Mouse (Mus musculus) CH12.LX (cell line): ENCODE measurements around the gene Olfr104-ps. TPM values are rescaled to one million over a fixed set of nuclear protein-coding genes. Genes with fewer than 3 reads are reported as not detected.

Experiments
- DNase-seq: peaks from one replicate; pipeline ENCODE4 v3.0.0-alpha.2; 2013; ENCODE audit errors: extremely low read depth
- H3K27ac ChIP-seq: 2 replicates; pipeline ENCODE4 v1.5.1; 2012; ENCODE audit warnings: low read depth, mild to moderate bottlenecking, control low read depth, moderate library complexity; ENCODE audit not compliant: insufficient read depth
- H3K27me3 ChIP-seq: replicated peaks from 2 replicates; pipeline ENCODE3; 2012; ENCODE audit warnings: inconsistent platforms
- H3K36me3 ChIP-seq, 2 experiments: replicated peaks in 1 of 2; 2 replicates each; pipeline versions ENCODE3 to v1.6.1; 2012; ENCODE audit warnings: inconsistent platforms in 1 of 2, low read length in 1 of 2, mild to moderate bottlenecking in 1 of 2, mixed read lengths in 1 of 2, moderate library complexity in 1 of 2; ENCODE audit not compliant: control insufficient read depth in 1 of 2, insufficient read depth in 1 of 2
- H3K4me1 ChIP-seq, 2 experiments: 2 replicates each; pipeline ENCODE4 v1.6.1; 2012; ENCODE audit warnings: inconsistent platforms in 1 of 2, moderate library complexity in 1 of 2; ENCODE audit not compliant: insufficient read depth in 2 of 2, control insufficient read depth in 1 of 2
- H3K4me2 ChIP-seq: 2 replicates; pipeline ENCODE4 v1.6.1; 2012; ENCODE audit warnings: low read depth, mild to moderate bottlenecking, control low read depth; ENCODE audit not compliant: poor library complexity, insufficient read depth, severe bottlenecking
- H3K4me3 ChIP-seq, 3 experiments: fragments of 150-350 bp in 1 of 3; sonication (generic) in 1 of 3; replicated peaks in 1 of 3; 2 replicates each; pipeline versions ENCODE3 to v1.5.1; 2011 to 2012; ENCODE audit warnings: low read depth in 2 of 3, low read length in 2 of 3, mild to moderate bottlenecking in 2 of 3, moderate library complexity in 2 of 3, control low read depth in 1 of 3, improper control_type of control experiment in 1 of 3, inconsistent platforms in 1 of 3, mixed read lengths in 1 of 3; ENCODE audit not compliant: poor library complexity in 1 of 3
- H3K79me2 ChIP-seq: replicated peaks from 2 replicates; pipeline ENCODE4 v1.6.1; 2012; ENCODE audit warnings: mild to moderate bottlenecking, moderate library complexity; ENCODE audit not compliant: control insufficient read depth, poor library complexity, insufficient read depth, severe bottlenecking; ENCODE audit errors: extremely low read depth
- H3K9ac ChIP-seq: 2 replicates; pipeline ENCODE4 v1.6.1; 2012; ENCODE audit warnings: low read depth, mild to moderate bottlenecking, control low read depth, moderate library complexity; ENCODE audit not compliant: insufficient read depth
- H3K9me3 ChIP-seq: replicated peaks from 2 replicates; pipeline ENCODE3; 2012; ENCODE audit warnings: low read length, inconsistent platforms, mixed read lengths
- BHLHE40 ChIP-seq: IDR thresholded peaks from 2 replicates; pipeline ENCODE4 v1.6.1; 2011; ENCODE audit warnings: mild to moderate bottlenecking, low read depth, low read length, improper control_type of control experiment
- CTCF ChIP-seq, 2 experiments: IDR thresholded peaks in 1 of 2; conservative IDR thresholded peaks in 1 of 2; 2 replicates each; pipeline ENCODE4 v1.5.1; 2011 to 2012; ENCODE audit warnings: low read depth in 2 of 2, low read length in 2 of 2, improper control_type of control experiment in 1 of 2, inconsistent platforms in 1 of 2, mild to moderate bottlenecking in 1 of 2, moderate library complexity in 1 of 2
- E2F4 ChIP-seq: IDR thresholded peaks from 2 replicates; pipeline ENCODE4 v1.6.1; 2011; ENCODE audit warnings: low read depth, low read length, improper control_type of control experiment; ENCODE audit not compliant: insufficient replicate concordance
- ELF1 ChIP-seq: IDR thresholded peaks from 2 replicates; pipeline ENCODE4 v1.6.1; 2014; ENCODE audit warnings: low read depth, mild to moderate bottlenecking, inconsistent platforms, low read length, improper control_type of control experiment
- ETS1 ChIP-seq: conservative IDR thresholded peaks from 2 replicates; pipeline ENCODE4 v1.6.1; 2012; ENCODE audit warnings: low read depth, mild to moderate bottlenecking, inconsistent platforms, low read length, improper control_type of control experiment, moderate library complexity
- GABPA ChIP-seq: IDR thresholded peaks from 2 replicates; pipeline ENCODE4 v1.6.1; 2012; ENCODE audit warnings: low read depth, low read length, improper control_type of control experiment, inconsistent platforms; ENCODE audit not compliant: insufficient replicate concordance
- JUN ChIP-seq: IDR thresholded peaks from 2 replicates; pipeline ENCODE4 v1.6.1; 2011; ENCODE audit warnings: low read depth, mild to moderate bottlenecking, low read length, improper control_type of control experiment, moderate library complexity; ENCODE audit not compliant: insufficient read depth
- MAX ChIP-seq: IDR thresholded peaks from 2 replicates; pipeline ENCODE4 v1.6.1; 2011; ENCODE audit warnings: low read length, improper control_type of control experiment
- MAZ ChIP-seq: IDR thresholded peaks from 2 replicates; pipeline ENCODE4 v1.6.1; 2012; ENCODE audit warnings: low read depth, mild to moderate bottlenecking, inconsistent platforms, low read length, improper control_type of control experiment, moderate library complexity
- MEF2A ChIP-seq: IDR thresholded peaks from 2 replicates; pipeline ENCODE4 v1.6.1; 2014; ENCODE audit warnings: low read depth, mild to moderate bottlenecking, inconsistent platforms, low read length, improper control_type of control experiment, borderline replicate concordance
- MXI1 ChIP-seq: IDR thresholded peaks from 2 replicates; pipeline ENCODE4 v1.6.1; 2011; ENCODE audit warnings: mild to moderate bottlenecking, low read depth, low read length, improper control_type of control experiment
- MYC ChIP-seq: IDR thresholded peaks from 2 replicates; pipeline ENCODE4 v1.6.1; 2011; ENCODE audit warnings: low read depth, mild to moderate bottlenecking, improper control_type of control experiment, low read length
- NELFE ChIP-seq: IDR thresholded peaks from 2 replicates; pipeline ENCODE4 v1.6.1; 2011; ENCODE audit warnings: low read depth, low read length, improper control_type of control experiment
- NRF1 ChIP-seq: IDR thresholded peaks from 2 replicates; pipeline ENCODE4 v1.6.1; 2014; ENCODE audit warnings: low read depth, mild to moderate bottlenecking, inconsistent platforms, low read length, improper control_type of control experiment, moderate library complexity
- PAX5 ChIP-seq: IDR thresholded peaks from 2 replicates; pipeline ENCODE4 v1.6.1; 2012; ENCODE audit warnings: low read length, inconsistent platforms, mixed read lengths
- POLR2A ChIP-seq: IDR thresholded peaks from 2 replicates; pipeline ENCODE4 v1.6.1; 2011; ENCODE audit warnings: low read depth, mild to moderate bottlenecking, improper control_type of control experiment, low read length
- RCOR1 ChIP-seq: conservative IDR thresholded peaks from 2 replicates; pipeline ENCODE4 v1.6.1; 2012; ENCODE audit warnings: low read depth, mild to moderate bottlenecking, inconsistent platforms, low read length, improper control_type of control experiment
- SIN3A ChIP-seq: IDR thresholded peaks from 2 replicates; pipeline ENCODE4 v1.6.1; 2012; ENCODE audit warnings: low read length, improper control_type of control experiment, inconsistent platforms
- SMC3 ChIP-seq: IDR thresholded peaks from 2 replicates; pipeline ENCODE4 v1.6.1; 2011; ENCODE audit warnings: low read depth, low read length, improper control_type of control experiment
- TBP ChIP-seq: conservative IDR thresholded peaks from 2 replicates; pipeline ENCODE4 v1.6.1; 2011; ENCODE audit warnings: low read depth, low read length, improper control_type of control experiment
- UBTF ChIP-seq: IDR thresholded peaks from 2 replicates; pipeline ENCODE4 v1.6.1; 2012; ENCODE audit warnings: low read depth, mild to moderate bottlenecking, inconsistent platforms, low read length, improper control_type of control experiment, moderate library complexity
- USF1 ChIP-seq: IDR thresholded peaks from 2 replicates; pipeline ENCODE4 v1.6.1; 2014; ENCODE audit warnings: low read depth, mild to moderate bottlenecking, inconsistent platforms, low read length, improper control_type of control experiment
- ZC3H11A ChIP-seq: IDR thresholded peaks from 2 replicates; pipeline ENCODE4 v1.6.1; 2012; ENCODE audit warnings: low read depth, mild to moderate bottlenecking, inconsistent platforms, low read length, improper control_type of control experiment
- ZKSCAN1 ChIP-seq: IDR thresholded peaks from 2 replicates; pipeline ENCODE4 v1.6.1; 2012; ENCODE audit warnings: low read depth, inconsistent platforms, low read length, improper control_type of control experiment, borderline replicate concordance
- dilution Hi-C: fragments of 300-500 bp; cut with MboI; formaldehyde crosslinking; loops from 2 replicates; pipeline ENCODE4 v1.14.3; 2020; ENCODE audit warnings: low sequenced_read_pairs; ENCODE audit not compliant: extremely low pct_unique_long_range_greater_than_20kb, extremely low pct_ligation_motif_present
- in situ Hi-C: fragments of 300-500 bp; cut with MboI; formaldehyde crosslinking; loops from 3 replicates; pipeline ENCODE4 v1.14.3; 2019; ENCODE audit warnings: low sequenced_read_pairs, low pct_ligation_motif_present, low pct_unique_long_range_greater_than_20kb, mixed read lengths
- polyA plus RNA-seq: library from polyadenylated mRNA; unstranded; fragments of >175 nt; gene quantifications from 2 replicates; pipeline ENCODE4 v1.2.1, GENCODE M21; 2012; ENCODE audit warnings: low read depth; ENCODE audit not compliant: insufficient read length
- total RNA-seq, 2 experiments: library from RNA; depleted of rRNA; stranded (reverse); fragments of 300-350 nt in 1 of 2; fragments of >200 nt in 1 of 2; gene quantifications; 2 replicates each; pipeline ENCODE4 v1.2.3; 2012 to 2014

Gene Olfr104-ps
- total and polyA plus RNA-seq, 3 experiments: not detected

DNA sequence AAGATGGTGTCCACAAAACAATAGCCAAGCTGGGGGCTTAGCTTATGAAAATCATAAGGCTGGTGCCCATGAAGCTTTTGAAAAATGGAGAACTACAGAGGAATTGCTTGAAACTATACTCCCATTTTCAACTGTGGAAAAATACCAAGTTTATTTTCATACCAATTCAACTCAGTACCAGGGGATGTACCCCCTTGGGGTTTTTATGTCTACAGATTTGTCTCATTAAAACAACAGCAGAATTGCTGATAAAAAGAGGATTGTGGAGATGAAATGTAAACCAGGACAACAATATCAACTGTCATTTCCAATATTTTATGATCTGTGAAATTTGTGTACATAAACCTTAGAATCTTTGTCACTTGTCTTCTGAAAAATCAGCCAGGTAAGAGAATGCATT is 19.4 kb downstream of the Olfr104-ps start, which contains the start of gene Olfr105-ps:
Gene Olfr105-ps (plus strand): TSS at position 301 of the 400 bp plus-strand sequence.
- TF ChIP-seq SMC3 (no peak), MAZ (no peak), JUN (no peak), GABPA (no peak), POLR2A (no peak), NELFE (no peak), BHLHE40 (no peak), USF1 (no peak), ZKSCAN1 (no peak), MEF2A (no peak), E2F4 (no peak), MXI1 (no peak), UBTF (no peak)
- peaks cover 5% of the 10 kb centered on the region for H3K27me3 ChIP-seq
- H3K9me3 ChIP-seq: no peaks in the 10 kb centered on the region
- no peak within 1 kb of the TSS for H3K4me2 ChIP-seq
- DNase-seq: no peak
- no peaks in the 10 kb centered on the region for H3K79me2 ChIP-seq
- H3K9ac ChIP-seq: no peak within 1 kb of the TSS
- H3K36me3 ChIP-seq: no peaks in the 10 kb centered on the region
- no peak within 1 kb of the TSS for H3K27ac ChIP-seq
- dilution Hi-C loops: no loop called here
- H3K4me1 ChIP-seq: no peaks in the 10 kb centered on the region
- no peak within 1 kb of the TSS for H3K4me3 ChIP-seq
- in situ Hi-C loops: no loop called here

DNA sequence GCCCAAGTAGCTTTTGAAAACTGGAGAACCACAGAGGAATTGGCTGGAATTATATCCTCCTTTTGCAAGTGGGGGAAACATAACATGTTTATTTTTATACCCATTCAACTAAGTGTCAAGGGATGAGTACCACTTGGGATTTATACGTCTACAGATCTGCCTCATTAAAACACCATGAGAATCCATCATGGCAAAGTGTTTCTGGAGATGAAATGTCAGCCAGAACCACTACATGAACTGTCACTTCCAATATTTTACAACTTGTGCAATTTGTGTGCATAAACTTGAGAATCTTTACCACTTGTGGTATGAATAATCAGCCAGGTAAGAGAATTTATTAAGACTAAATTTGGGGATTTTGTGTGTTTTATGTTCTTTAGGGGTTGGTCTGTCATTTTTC is 30.7 kb downstream of the Olfr104-ps start, which contains the start of gene Olfr106-ps:
Gene Olfr106-ps (plus strand): TSS at position 301 of the 400 bp plus-strand sequence.
- no peak within 1 kb of the TSS for H3K27ac ChIP-seq

More for the DNA sequence above, 30.7 kb downstream of the Olfr104-ps start, which contains the start of gene Olfr106-ps:
- Histone ChIP-seq H3K36me3 (no peaks in the 10 kb centered on the region), H3K4me2 (no peak within 1 kb of the TSS), H3K79me2 (no peaks in the 10 kb centered on the region), H3K9me3 (no peaks in the 10 kb centered on the region), H3K9ac (no peak within 1 kb of the TSS), H3K27me3 (no peaks in the 10 kb centered on the region), H3K4me1 (no peaks in the 10 kb centered on the region), H3K4me3 (no peak within 1 kb of the TSS)
- dilution Hi-C loops (no loop called here), in situ Hi-C loops (no loop called here)
- no peak for DNase-seq
- TF ChIP-seq MYC (no peak), BHLHE40 (no peak), E2F4 (no peak), PAX5 (no peak), USF1 (no peak), NRF1 (no peak), ZC3H11A (no peak), MAX (no peak), TBP (no peak), RCOR1 (no peak), ETS1 (no peak), MXI1 (no peak), SIN3A (no peak), CTCF (conservative IDR thresholded peaks at IDR 0.05 in 1 of 2, IDR thresholded peaks at IDR 0.05 in 1 of 2; ENCODE audit: low read depth in 2 of 2, low read length in 2 of 2) (no peak), ELF1 (no peak)
